Mouse (Mus musculus): Measurements from ENCODE around the gene Mfsd12.

- TF ChIP-seq CTCF (IDR thresholded peaks at IDR 0.05; ENCODE audit: borderline replicate concordance, insufficient read depth, low read length), result peak; percentile 45; the same call in 1 of the 2 replicates
- 0 out of 2 replicates have a peak, but pooled peaks have one; percentile 8 for TF ChIP-seq POLR2A (IDR thresholded peaks at IDR 0.05; ENCODE audit: low read depth, low read length)
Observed at GRCm38 (mm10) chr10:81346453-81347067, 10.7 kb upstream of the Mfsd12 start.

Measured in embryonic fibroblast, embryonic 13.5 days (primary cell).